Mouse (Mus musculus): ENCODE measurements at regions not wholly inside any gene's neighbourhood (a gene's known extent, or its start where the extent isn't known, plus 50 kb on each side); places are given as distances from the start of the nearest gene placed in this dataset.

- DNase-seq: no peak
- no peaks in the 10 kb centered on the region for H3K79me2 ChIP-seq (replicated peaks; ENCODE audit: control insufficient read depth, insufficient read depth, low read length)
- H3K27me3 ChIP-seq (ENCODE audit: control insufficient read depth, insufficient read depth, low read length): no peaks in the 10 kb centered on the region
- TF ChIP-seq POLR2A (IDR thresholded peaks at IDR 0.05; ENCODE audit: insufficient read depth, low read depth, low read length) (no peak), CTCF (IDR thresholded peaks at IDR 0.05) (no peak), EP300 (IDR thresholded peaks at IDR 0.05; ENCODE audit: insufficient read depth, low read depth, low read length) (no peak)
- H3K36me3 ChIP-seq (ENCODE audit: control insufficient read depth, insufficient read depth, low read length): no peaks in the 10 kb centered on the region
- WGBS: 67% methylated on average over 16 of the region's 16 CpGs
- no peaks in the 10 kb centered on the region; the same call in 1 of the 2 replicates for H3K4me1 ChIP-seq (ENCODE audit: control insufficient read depth, insufficient read depth, low read length)
- no peak overlapping the region for H3K27ac ChIP-seq
- H3K9ac ChIP-seq (ENCODE audit: low read depth, low read length): no peak overlapping the region
- H3K4me3 ChIP-seq: no peak overlapping the region
- intact Hi-C loops (cut with DNase I): no loop called here
These were observed 363.0 kb downstream of the Mctp2 start for GRCm38 (mm10) chr7:71943078-71944042.

- Histone ChIP-seq H3K4me3 (no peak overlapping the region), H3K36me3 (ENCODE audit: control insufficient read depth, insufficient read depth, low read length) (no peaks in the 10 kb centered on the region), H3K27ac (no peak overlapping the region), H3K9ac (ENCODE audit: low read depth, low read length) (no peak overlapping the region), H3K27me3 (ENCODE audit: control insufficient read depth, insufficient read depth, low read length) (no peaks in the 10 kb centered on the region), H3K4me1 (ENCODE audit: control insufficient read depth, insufficient read depth, low read length) (no peaks in the 10 kb centered on the region; the same call in none of the 2 replicates), H3K79me2 (replicated peaks; ENCODE audit: control insufficient read depth, insufficient read depth, low read length) (no peaks in the 10 kb centered on the region)
- TF ChIP-seq EP300 (IDR thresholded peaks at IDR 0.05; ENCODE audit: insufficient read depth, low read depth, low read length): no peak
- no peak for TF ChIP-seq POLR2A (IDR thresholded peaks at IDR 0.05; ENCODE audit: insufficient read depth, low read depth, low read length)
- no peak for TF ChIP-seq CTCF (IDR thresholded peaks at IDR 0.05)
- no peak for DNase-seq
- 70% methylated on average over 3 of the region's 3 CpGs for WGBS
- intact Hi-C loops (cut with DNase I): no loop called here
These were observed 368.7 kb downstream of the Mctp2 start for GRCm38 (mm10) chr7:71937731-71938130.

DNA sequence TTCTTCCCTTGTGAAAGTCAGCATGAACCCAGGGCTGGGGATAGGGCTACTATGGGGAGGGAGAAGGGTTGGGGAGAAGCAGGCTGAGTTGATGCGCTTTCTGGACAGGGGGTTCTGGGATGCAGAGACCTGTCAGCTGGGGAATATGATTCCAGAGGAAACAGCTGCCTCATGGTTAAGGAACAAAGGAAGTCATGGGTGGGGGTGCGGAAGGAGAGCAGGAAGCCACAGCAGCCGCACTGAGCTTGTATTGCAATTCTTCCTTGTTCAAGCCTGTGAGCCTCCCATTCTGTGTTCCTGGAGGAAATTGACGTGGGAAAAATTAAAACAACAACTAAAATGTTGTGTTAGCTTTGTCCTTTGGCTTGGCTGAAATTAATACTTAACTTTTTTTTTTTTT is 369.7 kb downstream of the Mctp2 start:
- TF ChIP-seq POLR2A (IDR thresholded peaks at IDR 0.05; ENCODE audit: insufficient read depth, low read depth, low read length) (no peak), CTCF (IDR thresholded peaks at IDR 0.05) (no peak), EP300 (IDR thresholded peaks at IDR 0.05; ENCODE audit: insufficient read depth, low read depth, low read length) (no peak)
- Histone ChIP-seq H3K36me3 (ENCODE audit: control insufficient read depth, insufficient read depth, low read length) (no peaks in the 10 kb centered on the region), H3K4me1 (ENCODE audit: control insufficient read depth, insufficient read depth, low read length) (no peaks in the 10 kb centered on the region; the same call in none of the 2 replicates), H3K9ac (ENCODE audit: low read depth, low read length) (no peak overlapping the region), H3K27me3 (ENCODE audit: control insufficient read depth, insufficient read depth, low read length) (no peaks in the 10 kb centered on the region), H3K4me3 (no peak overlapping the region), H3K27ac (peak overlapping the region; percentile 38; the same call in 1 of the 2 replicates), H3K79me2 (replicated peaks; ENCODE audit: control insufficient read depth, insufficient read depth, low read length) (no peaks in the 10 kb centered on the region)
- 32% methylated on average over 4 of the region's 4 CpGs for WGBS
- intact Hi-C loops (cut with DNase I): no loop called here
- DNase-seq: peak; percentile 33 to 57
